Mouse (Mus musculus) thymus, adult 2 months (tissue): Measurements from ENCODE around the gene Coro2b.

Experiments used
- CTCF ChIP-seq: fragments of 200-500 bp; IDR thresholded peaks from 2 replicates; pipeline ENCODE4 v1.5.1; 2012; ENCODE audit warnings: mild to moderate bottlenecking, control low read depth, low read length, moderate library complexity, borderline replicate concordance; ENCODE audit not compliant: control insufficient read depth, poor library complexity, insufficient read depth; ENCODE audit errors: extremely low read depth
- POLR2A ChIP-seq: fragments of 200-500 bp; IDR thresholded peaks from 2 replicates; pipeline ENCODE4 v1.6.1; 2012; ENCODE audit warnings: mild to moderate bottlenecking, low read length, control low read depth, moderate library complexity; ENCODE audit not compliant: control insufficient read depth, poor library complexity, insufficient read depth; ENCODE audit errors: extremely low read depth

GRCm38 (mm10) chr9:62537941-62538340 is 1.1 kb upstream of the Coro2b start:
- no peak for TF ChIP-seq POLR2A
- TF ChIP-seq CTCF, result no peak
